Mouse (Mus musculus) liver, embryonic 11.5 days (tissue): ENCODE measurements at regions not wholly inside any gene's neighbourhood (a gene's known extent, or its start where the extent isn't known, plus 50 kb on each side); places are given as distances from the start of the nearest gene placed in this dataset.
A peak's percentile ranks its signal among the peaks of the same experiment; 100 is the strongest.

Source experiments
- ATAC-seq: fragments of 200-750 bp; cut with Nextera tagmentation; replicated peaks from 2 replicates; pipeline ENCODE4 v1.8.0; 2017; ENCODE audit warnings: moderate number of reproducible peaks, mild to moderate bottlenecking, moderate TSS enrichment, moderate library complexity; ENCODE audit not compliant: low FRiP score
- DNase-seq: peaks from one replicate; pipeline ENCODE4 v3.0.0-alpha.2; 2017; ENCODE audit warnings: low spot score
- H3K27ac ChIP-seq: fragments of 300-500 bp; sonication (generic); 2 replicates; pipeline ENCODE4 v1.5.1; 2014; ENCODE audit warnings: mild to moderate bottlenecking, low read depth, low read length, control low read depth
- H3K27me3 ChIP-seq: fragments of 300-500 bp; sonication (generic); replicated peaks from 2 replicates; pipeline ENCODE4 v1.6.1; 2014; ENCODE audit warnings: low read length, mixed read lengths; ENCODE audit not compliant: control insufficient read depth, insufficient read depth
- H3K36me3 ChIP-seq: fragments of 300-500 bp; sonication (generic); 2 replicates; pipeline ENCODE4 v1.6.1; 2014; ENCODE audit warnings: mild to moderate bottlenecking, low read length, moderate library complexity, mixed read lengths; ENCODE audit not compliant: control insufficient read depth, insufficient read depth
- H3K4me1 ChIP-seq: fragments of 300-500 bp; sonication (generic); replicated peaks from 2 replicates; pipeline ENCODE4 v1.6.1; 2014; ENCODE audit warnings: low read length, mixed read lengths; ENCODE audit not compliant: control insufficient read depth, insufficient read depth
- H3K4me2 ChIP-seq: fragments of 300-500 bp; sonication (generic); 2 replicates; pipeline ENCODE4 v1.6.1; 2014; ENCODE audit warnings: mild to moderate bottlenecking, control low read depth, moderate library complexity
- H3K4me3 ChIP-seq: fragments of 300-500 bp; sonication (generic); 2 replicates; pipeline ENCODE4 v1.5.1; 2014; ENCODE audit warnings: low read depth, low read length, control low read depth
- H3K9ac ChIP-seq: fragments of 300-500 bp; sonication (generic); 2 replicates; pipeline ENCODE4 v1.6.1; 2014; ENCODE audit warnings: low read depth, low read length, control low read depth
- H3K9me3 ChIP-seq: fragments of 300-500 bp; sonication (generic); 2 replicates; pipeline ENCODE4 v1.6.1; 2016; ENCODE audit warnings: low read length, inconsistent platforms, mixed read lengths; ENCODE audit not compliant: control insufficient read depth
- WGBS: fragments of 180-500 bp; shearing (Covaris S2); extraction: QIAGEN DNeasy Blood & Tissue Kit; methylation state at CpG from one replicate; pipeline ENCODE4 v1.1.7; 2014; 5-methylcytosine and 5-hydroxymethylcytosine counted together

DNA sequence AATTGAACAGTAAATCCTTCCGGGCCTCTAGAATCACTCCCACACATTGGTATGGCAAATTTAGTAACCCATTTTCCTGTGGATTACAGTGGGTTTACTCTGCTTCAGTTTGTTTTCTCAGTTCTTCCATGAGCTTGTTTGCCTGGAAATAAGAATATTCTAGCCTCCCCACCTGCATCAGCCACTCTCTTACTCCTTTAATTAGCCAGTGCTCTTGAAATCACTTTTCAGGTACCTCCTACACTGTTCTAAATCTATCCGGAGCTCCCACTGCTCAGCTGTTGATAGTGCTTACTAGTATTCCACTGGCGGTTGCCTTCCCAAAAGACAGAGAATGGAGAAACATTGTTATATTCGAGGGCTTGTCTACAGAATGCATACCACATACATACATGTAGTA is 167.1 kb downstream of the Htr7 start:
- ATAC-seq: no peak
- Histone ChIP-seq H3K36me3 (no peaks in the 10 kb centered on the region), H3K4me3 (no peak overlapping the region), H3K4me1 (no peaks in the 10 kb centered on the region), H3K4me2 (no peak overlapping the region), H3K9ac (no peak overlapping the region), H3K27ac (no peak overlapping the region), H3K27me3 (no peaks in the 10 kb centered on the region), H3K9me3 (no peaks in the 10 kb centered on the region)
- 77% methylated on average over 4 of the region's 4 CpGs for WGBS
- DNase-seq: no peak

- H3K36me3 ChIP-seq: no peaks in the 10 kb centered on the region
- H3K4me3 ChIP-seq: no peak overlapping the region
- DNase-seq (no peak), ATAC-seq (no peak)
- H3K27ac ChIP-seq: no peak overlapping the region
- no peak overlapping the region for H3K9ac ChIP-seq
- H3K27me3 ChIP-seq: no peaks in the 10 kb centered on the region
- WGBS: 68% methylated on average over 5 of the region's 5 CpGs
- H3K4me1 ChIP-seq: no peaks in the 10 kb centered on the region
- H3K9me3 ChIP-seq: no peaks in the 10 kb centered on the region
- no peak overlapping the region for H3K4me2 ChIP-seq
Observed at GRCm38 (mm10) chr19:35886270-35886669, 171.0 kb downstream of the Htr7 start.

GRCm38 (mm10) chr19:35881810-35882485 is 175.4 kb downstream of the Htr7 start:
- Histone ChIP-seq H3K36me3 (no peaks in the 10 kb centered on the region), H3K27me3 (no peaks in the 10 kb centered on the region), H3K4me1 (no peaks in the 10 kb centered on the region), H3K9me3 (no peaks in the 10 kb centered on the region), H3K4me2 (no peak overlapping the region), H3K27ac (no peak overlapping the region), H3K9ac (no peak overlapping the region), H3K4me3 (no peak overlapping the region)
- ATAC-seq: no peak
- DNase-seq: no peak
- 90% methylated on average over 13 of the region's 13 CpGs for WGBS

DNA sequence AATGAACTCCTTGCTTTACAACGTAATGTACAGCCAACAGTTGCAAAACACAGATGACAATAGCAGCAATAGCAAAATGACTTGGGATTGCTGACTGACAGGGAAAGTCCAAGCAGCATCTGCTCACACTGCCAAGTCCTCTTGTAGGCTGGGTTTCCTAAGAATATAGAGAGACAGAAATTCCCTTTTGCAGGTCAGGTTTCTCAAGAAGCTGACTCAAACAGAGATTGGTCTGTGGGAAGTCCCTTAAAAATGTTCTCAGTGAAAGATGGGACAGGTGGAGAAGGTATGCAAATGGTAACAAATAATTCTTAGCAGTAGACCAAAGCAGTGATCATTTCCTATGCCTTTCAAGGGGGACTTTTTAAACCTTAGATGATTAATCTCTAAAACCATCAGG is 181.8 kb downstream of the Htr7 start:
- 57% methylated on average over 1 of the region's 1 CpGs for WGBS

GRCm38 (mm10) chr19:35870720-35871119 is 186.6 kb downstream of the Htr7 start:
- DNase-seq: no peak
- H3K9me3 ChIP-seq: no peaks in the 10 kb centered on the region
- no peaks in the 10 kb centered on the region for H3K4me1 ChIP-seq
- no peak overlapping the region for H3K4me3 ChIP-seq
- no peak overlapping the region for H3K9ac ChIP-seq
- no peaks in the 10 kb centered on the region for H3K27me3 ChIP-seq
- no peak for ATAC-seq
- no peak overlapping the region for H3K4me2 ChIP-seq
- H3K36me3 ChIP-seq: no peaks in the 10 kb centered on the region
- WGBS: 76% methylated on average over 4 of the region's 4 CpGs
- H3K27ac ChIP-seq: no peak overlapping the region

More for the DNA sequence above, 181.8 kb downstream of the Htr7 start:
- no peaks in the 10 kb centered on the region for H3K4me1 ChIP-seq
- H3K36me3 ChIP-seq: no peaks in the 10 kb centered on the region
- ATAC-seq: no peak
- no peak overlapping the region for H3K4me2 ChIP-seq
- no peak overlapping the region for H3K9ac ChIP-seq
- DNase-seq: no peak
- no peaks in the 10 kb centered on the region for H3K27me3 ChIP-seq
- no peak overlapping the region for H3K27ac ChIP-seq
- no peaks in the 10 kb centered on the region for H3K9me3 ChIP-seq
- H3K4me3 ChIP-seq: no peak overlapping the region

- Histone ChIP-seq H3K9ac (no peak overlapping the region), H3K27ac (no peak overlapping the region), H3K9me3 (no peaks in the 10 kb centered on the region), H3K36me3 (no peaks in the 10 kb centered on the region), H3K4me1 (no peaks in the 10 kb centered on the region), H3K4me3 (no peak overlapping the region), H3K4me2 (no peak overlapping the region), H3K27me3 (no peaks in the 10 kb centered on the region)
- 70% methylated on average over 3 of the region's 3 CpGs for WGBS
- no peak for ATAC-seq
- DNase-seq: no peak
Observed at GRCm38 (mm10) chr19:35868543-35868942, 188.8 kb downstream of the Htr7 start.

DNA sequence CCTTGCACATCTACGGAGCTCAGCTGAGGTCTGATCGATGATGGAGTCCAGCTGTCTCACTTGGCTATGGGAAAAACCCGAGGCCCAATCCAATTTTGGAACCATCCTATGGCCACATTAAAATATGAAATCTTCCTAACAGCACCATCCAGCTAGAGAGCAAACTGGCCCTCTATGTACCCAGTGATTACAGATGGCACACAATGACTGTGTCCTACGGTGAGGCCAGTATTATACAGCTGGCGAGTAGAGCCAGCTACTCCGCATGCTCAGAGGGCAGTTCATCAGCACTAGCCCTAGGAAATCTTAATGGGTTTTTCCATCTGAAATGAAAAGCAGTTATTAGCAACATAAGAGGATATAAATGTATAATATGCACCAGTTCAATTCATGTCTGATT is 194.3 kb downstream of the Htr7 start:
- Histone ChIP-seq H3K9ac (no peak overlapping the region), H3K4me2 (no peak overlapping the region), H3K27me3 (no peaks in the 10 kb centered on the region), H3K27ac (no peak overlapping the region), H3K4me3 (no peak overlapping the region), H3K36me3 (no peaks in the 10 kb centered on the region), H3K9me3 (no peaks in the 10 kb centered on the region), H3K4me1 (no peaks in the 10 kb centered on the region)
- ATAC-seq (no peak), DNase-seq (no peak)
- WGBS: 84% methylated on average over 6 of the region's 6 CpGs

- no peak overlapping the region for H3K9ac ChIP-seq
- no peaks in the 10 kb centered on the region for H3K36me3 ChIP-seq
- WGBS: 62% methylated on average over 4 of the region's 4 CpGs
- ATAC-seq: no peak
- DNase-seq: no peak
- no peaks in the 10 kb centered on the region for H3K27me3 ChIP-seq
- no peak overlapping the region for H3K4me3 ChIP-seq
- H3K4me2 ChIP-seq: no peak overlapping the region
- no peaks in the 10 kb centered on the region for H3K9me3 ChIP-seq
- H3K4me1 ChIP-seq: no peaks in the 10 kb centered on the region
- H3K27ac ChIP-seq: no peak overlapping the region
Observed at GRCm38 (mm10) chr19:35861421-35861820, 195.9 kb downstream of the Htr7 start.

DNA sequence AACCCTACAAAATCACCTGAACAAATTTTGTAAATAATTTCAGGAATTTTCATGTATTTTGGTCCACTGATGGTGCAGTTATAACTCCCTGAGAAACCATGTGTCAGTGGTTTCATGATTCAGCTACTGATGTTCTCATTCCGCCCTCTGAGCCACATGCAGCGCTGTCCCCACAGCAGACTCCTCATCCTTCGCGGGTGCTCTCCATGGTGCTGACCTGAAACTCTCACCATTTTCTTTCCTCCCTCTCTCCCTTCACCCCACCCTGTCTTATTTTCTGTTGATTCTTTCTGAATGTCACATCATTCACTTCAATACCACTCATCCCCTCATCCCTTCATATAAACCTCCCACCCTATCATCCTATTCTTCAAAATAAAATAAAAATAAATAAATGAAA is 224.3 kb downstream of the Htr7 start:
- Histone ChIP-seq H3K4me1 (no peaks in the 10 kb centered on the region), H3K27me3 (no peaks in the 10 kb centered on the region), H3K9ac (no peak overlapping the region), H3K9me3 (no peaks in the 10 kb centered on the region), H3K4me3 (no peak overlapping the region), H3K27ac (no peak overlapping the region), H3K4me2 (no peak overlapping the region), H3K36me3 (no peaks in the 10 kb centered on the region)
- WGBS: 9% methylated on average over 4 of the region's 4 CpGs
- ATAC-seq (no peak), DNase-seq (peak; percentile 34)
